Mouse (Mus musculus) mesoderm, embryonic 11.5 days (tissue): ENCODE measurements at regions not wholly inside any gene's neighbourhood (a gene's known extent, or its start where the extent isn't known, plus 50 kb on each side); places are given as distances from the start of the nearest gene placed in this dataset.
A peak's percentile ranks its signal among the peaks of the same experiment; 100 is the strongest.
"Not testable (repeated sequence)": the region's sequence is repeated elsewhere in the genome, so short reads cannot be mapped to it uniquely, and the experiment has no call there.

ENCODE experiments used
- DNase-seq: peaks from one replicate; pipeline ENCODE4 v3.0.0-alpha.2; 2012; ENCODE audit warnings: low read depth, low spot score

- DNase-seq = no peak
Measured at GRCm38 (mm10) chr6:16365450-16365849, 532.8 kb downstream of the Tfec start.

GRCm38 (mm10) chr6:16362057-16362456 is 536.2 kb downstream of the Tfec start:
- DNase-seq = no peak

GRCm38 (mm10) chr6:16359881-16360711 is 538.1 kb downstream of the Tfec start:
- DNase-seq = not testable (repeated sequence)

- no peak for DNase-seq
Measured at GRCm38 (mm10) chr6:16359464-16359863, 538.8 kb downstream of the Tfec start.

- peak; percentile 30 for DNase-seq
Measured at GRCm38 (mm10) chr6:16333638-16334037, 564.6 kb downstream of the Tfec start.

GRCm38 (mm10) chr6:16314305-16315010 is 583.8 kb downstream of the Tfec start:
- no peak for DNase-seq

GRCm38 (mm10) chr6:16312915-16313314 is 585.3 kb downstream of the Tfec start:
- DNase-seq = no peak

- no peak for DNase-seq
Measured at GRCm38 (mm10) chr6:16283328-16284072, 563.0 kb downstream of the Mdfic start.

- no peak for DNase-seq
Measured at GRCm38 (mm10) chr6:16281938-16282337, 561.5 kb downstream of the Mdfic start.
